16 mouse cellular contexts compared by ENCODE assay signal in genomic region chr2:38697128-38698120, GRCm38 (mm10). TPM values are rescaled to one million over a fixed set of nuclear protein-coding genes. Genes with fewer than 3 reads are reported as not detected.
DNase-seq lines count a peak whose midpoint lies in the region; ATAC-seq lines count a peak whose summit lies in the region.
"Had no signal": no experiment of that assay in that cellular context is flagged by ENCODE, and none has a peak within 500 bp of the region (broad histone marks: within the 10 kb centered on the region; RNA-seq: fewer than 3 reads in every experiment).

No protein-coding gene starts in this region.

- DNase-seq in embryonic facial prominence, embryonic 10.5 days (ENCODE audit: low spot score): peak; percentile 40
- peak; percentile 53 for DNase-seq in hindbrain, embryonic 10.5 days (ENCODE audit: low spot score)
- peak; percentile 49 for DNase-seq in retina, postnatal 1 day
- no peak for DNase-seq in thymus, postnatal 10 days (ENCODE audit: low spot score in 2 of 2)
- DNase-seq in testis, postnatal 14 days (ENCODE audit: low spot score): no peak
- DNase-seq in urinary bladder, postnatal 10 days (ENCODE audit: low spot score): no peak
- DNase-seq: heart, postnatal 36 days; kidney, adult 8-10 months; left cerebral cortex, postnatal 4 days; liver, embryonic 13.5 days; lung, postnatal 14 days; thymus, adult 2 months had no signal

- H3K27ac ChIP-seq in embryonic facial prominence, embryonic 10.5 days (replicated peaks): no peak overlapping the region; the same call in 1 of the 2 replicates
- peak overlapping the region; percentile 82 for H3K27ac ChIP-seq in hindbrain, embryonic 10.5 days
- H3K27ac ChIP-seq in midbrain, embryonic 13.5 days: no peak overlapping the region
- H3K27ac ChIP-seq: layer of hippocampus, adult 2 months; liver, embryonic 13.5 days had no signal

- H3K27me3 ChIP-seq in embryonic facial prominence, embryonic 10.5 days (replicated peaks; ENCODE audit: low read depth, poor library complexity, severe bottlenecking): peaks cover 100% of the 10 kb centered on the region
- H3K27me3 ChIP-seq in hindbrain, embryonic 10.5 days (ENCODE audit: insufficient read depth, poor library complexity, severe bottlenecking): peaks cover 97% of the 10 kb centered on the region
- peaks cover 69% of the 10 kb centered on the region for H3K27me3 ChIP-seq in midbrain, embryonic 13.5 days
- H3K27me3 ChIP-seq: Patski had no signal

- peak; percentile 57 for ATAC-seq in midbrain, embryonic 13.5 days
- ATAC-seq: CD4-positive, CD25-positive, alpha-beta regulatory T cell, adult 4 months; Patski had no signal

- no peak overlapping the region for H3K4me3 ChIP-seq in embryonic facial prominence, embryonic 10.5 days
- H3K4me3 ChIP-seq in hindbrain, embryonic 10.5 days: peak overlapping the region; percentile 12
- H3K4me3 ChIP-seq in midbrain, embryonic 13.5 days (replicated peaks): no peak overlapping the region
- H3K4me3 ChIP-seq: layer of hippocampus, adult 2 months; liver, embryonic 13.5 days had no signal

- peak overlapping the region; percentile 35 for H3K4me2 ChIP-seq in midbrain, embryonic 13.5 days (replicated peaks)
- H3K4me2 ChIP-seq: liver, embryonic 13.5 days had no signal

- no peaks in the 10 kb centered on the region for H3K36me3 ChIP-seq in embryonic facial prominence, embryonic 10.5 days (replicated peaks)
- H3K36me3 ChIP-seq in hindbrain, embryonic 10.5 days: no peaks in the 10 kb centered on the region
- H3K36me3 ChIP-seq in midbrain, embryonic 13.5 days: no peaks in the 10 kb centered on the region
- H3K36me3 ChIP-seq: liver, embryonic 13.5 days had no signal

- no peak overlapping the region; the same call in 1 of the 2 replicates for H3K9ac ChIP-seq in midbrain, embryonic 13.5 days (replicated peaks)
- H3K9ac ChIP-seq: liver, embryonic 13.5 days had no signal

- H3K9me3 ChIP-seq in embryonic facial prominence, embryonic 10.5 days: no peaks in the 10 kb centered on the region
- no peaks in the 10 kb centered on the region for H3K9me3 ChIP-seq in hindbrain, embryonic 10.5 days
- H3K9me3 ChIP-seq in midbrain, embryonic 13.5 days: no peaks in the 10 kb centered on the region
- H3K9me3 ChIP-seq: liver, embryonic 13.5 days had no signal

- H3K4me1 ChIP-seq in embryonic facial prominence, embryonic 10.5 days: peaks cover 30% of the 10 kb centered on the region
- H3K4me1 ChIP-seq in hindbrain, embryonic 10.5 days (replicated peaks): peaks cover 53% of the 10 kb centered on the region
- H3K4me1 ChIP-seq in midbrain, embryonic 13.5 days (replicated peaks): peaks cover 32% of the 10 kb centered on the region

- WGBS in embryonic facial prominence, embryonic 10.5 days: 34% methylated on average over 27 of the region's 27 CpGs
- WGBS in hindbrain, embryonic 10.5 days: 27% methylated on average over 27 of the region's 27 CpGs
- WGBS in midbrain, embryonic 13.5 days: 9% methylated on average over 27 of the region's 27 CpGs

RNA-seq across cellular contexts. Expression of gene Nr5a1, which starts 16.9 kb away (rescaled TPM):
- 0.34 and 0.97 TPM in 2 replicates for polyA plus RNA-seq in embryonic facial prominence, embryonic 10.5 days (2016; fragmentation: Nextera tagmentation; extraction: Ambion mirVana)
- polyA plus RNA-seq in hindbrain, embryonic 10.5 days (2016; fragmentation: Nextera tagmentation; extraction: Ambion mirVana): 0.07 and 0.15 TPM in 2 replicates
- polyA plus RNA-seq in midbrain, embryonic 13.5 days (2015; fragmentation: Nextera tagmentation; extraction: Ambion mirVana): 0.77 and 1.3 TPM in 2 replicates
- polyA plus RNA-seq: CD4-positive, CD25-positive, alpha-beta regulatory T cell, adult 4 months; liver, embryonic 13.5 days; Patski had no signal

RNA-seq across cellular contexts. Expression of gene Psmb7, which starts 53.5 kb away (rescaled TPM):
- 331 and 334 TPM in 2 replicates for polyA plus RNA-seq in embryonic facial prominence, embryonic 10.5 days (2016; fragmentation: Nextera tagmentation; extraction: Ambion mirVana)
- 319 and 334 TPM in 2 replicates for polyA plus RNA-seq in hindbrain, embryonic 10.5 days (2016; fragmentation: Nextera tagmentation; extraction: Ambion mirVana)
- 310 and 330 TPM in 2 replicates for polyA plus RNA-seq in midbrain, embryonic 13.5 days (2015; fragmentation: Nextera tagmentation; extraction: Ambion mirVana)

Comparison
In these comparisons a context has a peak if more than half of its experiments do, and no peak if none do; other contexts are left out.
1. DNase-seq: peak in embryonic facial prominence, embryonic 10.5 days (single experiment), hindbrain, embryonic 10.5 days (single experiment) and retina, postnatal 1 day (single experiment); none in thymus, postnatal 10 days (0 of 2), testis, postnatal 14 days (single experiment) and urinary bladder, postnatal 10 days (single experiment).